Mouse (Mus musculus) stomach, postnatal 0 days (tissue): ENCODE data around the gene Gm49368.

Experiments
- CTCF ChIP-seq: IDR thresholded peaks from 2 replicates; pipeline ENCODE4 v1.5.1; 2016; ENCODE audit warnings: antibody characterized with exemption, low read depth, mild to moderate bottlenecking, moderate library complexity
- EP300 ChIP-seq: optimal IDR thresholded peaks from 2 replicates; pipeline ENCODE3; 2016; ENCODE audit warnings: antibody characterized with exemption

DNA sequence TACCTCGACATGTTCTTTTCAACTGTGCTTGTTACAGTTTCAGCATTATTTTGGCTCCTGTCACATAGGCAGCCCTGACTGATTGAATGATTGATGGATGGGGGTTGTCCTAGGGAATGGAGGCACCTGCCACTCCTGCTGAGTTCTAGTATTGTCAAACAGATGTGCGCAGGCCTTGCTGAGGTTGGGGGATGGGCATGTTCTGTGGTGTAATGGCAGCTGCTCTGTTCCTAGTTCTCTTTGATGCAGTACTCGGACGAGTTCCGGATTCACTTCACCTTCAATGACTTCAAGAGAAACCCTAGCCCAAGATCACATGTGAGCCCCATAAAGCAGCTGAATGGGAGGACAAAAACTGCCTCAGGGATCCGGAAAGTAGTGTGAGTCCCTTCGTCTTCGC lies 17.5 kb downstream of the Gm49368 start:
- TF ChIP-seq EP300 (no peak), CTCF (no peak)
